Mouse (Mus musculus) layer of hippocampus, adult 2 months (tissue): Measurements from ENCODE around the gene Tecpr2. TPM values are rescaled to one million over a fixed set of nuclear protein-coding genes. Genes with fewer than 3 reads are reported as not detected.

Source experiments
- DNase-seq, 2 experiments: peaks; one replicate each; pipeline ENCODE4 v3.0.0; 2022; ENCODE audit warnings: low spot score in 2 of 2
- H3K27ac ChIP-seq: fragments of 200-600 bp; 2 replicates; pipeline ENCODE4 v1.8.1; 2022
- H3K4me3 ChIP-seq: fragments of 200-600 bp; 2 replicates; pipeline ENCODE4 v1.8.1; 2022; ENCODE audit warnings: mild to moderate bottlenecking
- CTCF ChIP-seq: fragments of 200-600 bp; conservative IDR thresholded peaks from 2 replicates; pipeline ENCODE4 v1.8.1; 2022; ENCODE audit warnings: antibody characterized with exemption, mild to moderate bottlenecking, moderate library complexity
- total RNA-seq, 2 experiments: library from RNA; stranded (reverse); gene quantifications; 2 replicates each; pipeline ENCODE4 v1.2.3; 2021

Tecpr2 gene
- total RNA-seq, 2 experiments from 2014 or later: 39.5 to 42.0 TPM

DNA sequence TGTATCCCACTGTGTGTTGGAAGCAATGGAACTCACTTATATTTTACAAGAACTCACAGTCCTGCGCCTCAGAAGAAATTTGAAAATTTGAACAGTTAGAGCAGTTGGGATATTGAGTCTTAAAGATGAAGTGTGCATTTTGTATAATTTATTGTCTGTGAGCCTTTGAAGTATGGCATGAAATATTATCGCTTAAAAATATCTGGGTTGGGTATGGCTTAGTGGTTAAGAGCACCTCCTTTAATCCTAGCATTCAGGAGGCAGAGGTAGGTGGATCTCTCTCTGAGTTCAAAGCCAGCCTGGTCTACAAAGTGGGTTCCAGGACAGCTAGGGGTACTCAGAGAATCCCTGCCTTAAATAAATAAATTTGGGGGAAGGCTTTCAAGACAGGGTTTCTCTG is 130.0 kb downstream of the Tecpr2 start:
- TF ChIP-seq CTCF: no peak
- H3K4me3 ChIP-seq: no peak overlapping the region
- no peak for DNase-seq
- H3K27ac ChIP-seq: no peak overlapping the region

DNA sequence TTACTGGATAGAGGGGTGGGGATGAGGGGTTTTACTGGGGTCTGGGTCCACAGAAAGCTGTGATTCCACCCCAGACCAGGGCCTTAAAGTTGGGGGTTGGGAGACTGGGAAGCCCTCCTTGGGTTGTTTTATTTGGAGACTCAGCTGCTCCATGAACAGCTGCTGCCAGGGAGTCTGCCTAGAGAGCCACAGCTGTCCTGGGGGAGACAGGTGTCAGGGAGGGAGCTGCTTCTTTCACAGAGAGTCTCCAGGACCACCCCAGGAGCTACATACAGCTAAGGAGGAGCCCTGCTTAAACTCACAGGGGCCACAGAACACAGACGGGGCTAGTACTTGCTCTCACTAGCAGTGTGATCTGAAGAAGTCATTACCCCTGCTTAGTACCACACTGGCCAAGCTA is 132.1 kb downstream of the Tecpr2 start:
- no peak for DNase-seq
- Histone ChIP-seq H3K4me3 (no peak overlapping the region), H3K27ac (no peak overlapping the region)
- no peak for TF ChIP-seq CTCF

DNA sequence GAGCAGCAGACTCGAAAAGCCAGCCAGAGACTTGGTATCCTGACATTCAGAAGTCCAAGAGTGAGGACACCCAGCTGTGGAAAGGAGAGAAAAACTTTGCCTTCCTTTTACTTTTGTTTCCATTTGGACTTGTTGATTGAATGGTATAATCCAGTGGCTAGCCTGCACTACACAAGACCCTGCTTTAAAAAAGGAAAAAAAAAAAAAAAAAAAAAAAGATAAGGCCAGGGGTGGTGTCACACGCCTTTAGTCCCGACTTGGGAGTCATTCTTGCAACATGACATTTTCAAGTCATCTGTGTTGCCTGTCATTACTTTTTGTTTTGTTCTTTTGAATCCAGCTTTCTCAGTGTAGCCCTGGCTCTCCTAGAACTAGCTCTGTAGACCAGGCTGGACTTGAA is 132.5 kb downstream of the Tecpr2 start:
- Histone ChIP-seq H3K27ac (no peak overlapping the region), H3K4me3 (no peak overlapping the region)
- no peak for TF ChIP-seq CTCF
- DNase-seq: no peak

Other genes with a start within 250 kb of the Tecpr2 start
- not detected for gene 1700001K19Rik, start 206.6 kb upstream of the Tecpr2 start, total RNA-seq
- 100 to 1,000 TPM; 921 to 990 TPM for gene Hsp90aa1, start 186.5 kb upstream of the Tecpr2 start, total RNA-seq
- gene Wdr20, start 151.3 kb upstream of the Tecpr2 start, total RNA-seq: 10 to 100 TPM; 43.5 to 49.9 TPM
- 10 to 100 TPM; 10.4 to 13.7 TPM for gene Mok, start 48.3 kb upstream of the Tecpr2 start, total RNA-seq
- gene Zfp839, start 39.0 kb upstream of the Tecpr2 start, total RNA-seq: 10 to 100 TPM; 12.8 to 13.2 TPM
- gene Cinp, start 119 bp upstream of the Tecpr2 start, total RNA-seq: 10 to 100 TPM; 63.4 to 65.1 TPM
- 10 to 100 TPM; 10.8 to 14.1 TPM for gene Ankrd9, start 89.8 kb downstream of the Tecpr2 start, total RNA-seq
- gene Rcor1, start 150.1 kb downstream of the Tecpr2 start, total RNA-seq: 10 to 100 TPM; 15.6 to 19.3 TPM